Mouse (Mus musculus) cerebellum, postnatal 36 days (tissue): ENCODE measurements at regions not wholly inside any gene's neighbourhood (a gene's known extent, or its start where the extent isn't known, plus 50 kb on each side); places are given as distances from the start of the nearest gene placed in this dataset.
"Not testable (repeated sequence)": the region's sequence is repeated elsewhere in the genome, so short reads cannot be mapped to it uniquely, and the experiment has no call there.

Experiments used
- DNase-seq, 2 experiments: peaks; one replicate each; pipeline ENCODE4 v3.0.0; 2021 to 2022; ENCODE audit warnings: mixed read lengths in 2 of 2

DNA sequence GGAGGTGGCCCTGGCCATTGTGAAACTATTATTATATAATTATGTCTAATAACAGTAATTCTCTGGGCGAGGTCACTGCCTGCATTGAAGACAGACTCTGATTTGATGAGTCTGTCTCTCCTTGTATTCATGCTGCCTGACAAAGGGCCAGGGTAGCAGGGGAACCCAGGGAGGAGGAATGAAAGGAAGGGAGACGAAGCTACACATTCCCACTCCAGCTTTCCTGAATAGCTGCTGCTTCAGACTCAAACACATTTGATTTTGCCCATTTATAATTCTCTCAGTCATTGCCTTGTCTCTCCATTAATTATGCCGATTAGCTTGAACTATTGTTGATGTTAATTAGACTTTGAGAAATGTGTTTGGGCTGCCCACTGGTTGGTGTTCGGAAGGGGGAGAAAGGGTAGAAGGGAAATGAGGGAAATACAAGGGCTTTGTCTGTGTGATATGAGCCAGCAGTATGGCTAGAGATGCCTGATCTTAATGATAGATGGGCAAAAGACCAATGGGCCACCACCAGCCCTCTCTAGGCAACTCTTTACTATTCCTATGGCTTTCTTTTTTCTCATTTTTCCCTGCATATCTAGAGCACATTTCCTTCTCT, 881.8 kb downstream of the Gm9195 start:
- DNase-seq = no peak

DNA sequence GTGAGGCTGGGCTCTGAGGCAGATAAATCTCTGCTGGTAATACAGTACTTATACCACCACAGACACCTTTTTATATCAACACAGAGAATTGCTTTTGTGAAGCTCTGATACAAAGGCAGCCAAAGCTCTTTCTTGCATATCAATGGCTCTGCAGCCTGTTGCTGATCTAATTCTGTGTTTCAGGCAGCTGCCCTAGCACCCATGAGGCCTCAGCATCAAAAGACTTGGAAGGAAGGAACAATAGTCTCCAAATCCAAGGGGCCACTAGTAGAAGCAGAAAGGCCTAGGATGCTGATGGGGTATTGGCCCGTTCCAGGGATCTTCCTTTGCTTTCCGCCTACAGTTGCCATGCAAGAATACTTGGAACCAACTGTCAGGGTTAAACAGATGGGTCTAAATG, 887.9 kb downstream of the Gm9195 start:
- no peak for DNase-seq

DNA sequence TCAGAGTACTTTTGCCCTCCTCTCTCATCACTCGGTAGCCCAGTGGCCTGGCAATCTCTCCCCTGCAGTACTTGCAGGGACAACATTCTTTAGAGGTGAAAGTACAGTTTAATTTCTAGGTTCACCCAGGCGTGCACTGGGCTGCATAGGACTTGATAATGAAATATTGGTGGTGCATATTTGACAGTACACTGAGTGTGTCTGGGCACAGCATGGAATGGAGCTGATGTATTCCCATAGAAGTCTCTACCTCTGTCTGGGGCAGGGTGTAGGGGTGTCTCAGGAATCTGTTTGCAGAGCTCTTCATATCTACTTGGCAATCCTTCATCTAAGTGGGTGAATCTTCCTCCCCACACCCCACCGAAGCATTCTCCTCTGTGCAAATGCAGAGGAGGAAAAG, 893.8 kb downstream of the Gm9195 start:
- no peak for DNase-seq

- no peak for DNase-seq
Observed at GRCm38 (mm10) chr14:71588694-71589240, 902.9 kb downstream of the Gm9195 start.

GRCm38 (mm10) chr14:71588006-71588405, 903.6 kb downstream of the Gm9195 start:
- no peak for DNase-seq

DNA sequence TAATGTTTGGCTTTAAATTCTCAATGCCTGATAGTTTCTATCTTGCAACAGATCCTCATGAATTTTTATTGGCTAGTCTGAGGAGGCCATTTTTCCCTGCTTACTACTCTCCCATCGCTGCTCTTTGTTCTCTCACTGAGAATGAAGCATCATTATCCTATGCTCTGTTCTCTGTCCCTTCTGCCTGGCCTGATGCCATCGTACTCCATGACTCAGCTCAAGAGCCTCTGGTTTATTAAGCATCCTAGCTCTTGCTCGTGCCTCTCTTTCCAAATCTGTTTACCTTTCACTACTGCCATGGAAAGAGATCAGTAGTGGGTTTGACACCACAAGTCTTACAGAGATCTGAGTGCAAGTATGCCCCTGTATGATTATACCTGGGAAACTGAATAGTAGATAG, 926.8 kb downstream of the Gm9195 start:
- DNase-seq = no peak

DNA sequence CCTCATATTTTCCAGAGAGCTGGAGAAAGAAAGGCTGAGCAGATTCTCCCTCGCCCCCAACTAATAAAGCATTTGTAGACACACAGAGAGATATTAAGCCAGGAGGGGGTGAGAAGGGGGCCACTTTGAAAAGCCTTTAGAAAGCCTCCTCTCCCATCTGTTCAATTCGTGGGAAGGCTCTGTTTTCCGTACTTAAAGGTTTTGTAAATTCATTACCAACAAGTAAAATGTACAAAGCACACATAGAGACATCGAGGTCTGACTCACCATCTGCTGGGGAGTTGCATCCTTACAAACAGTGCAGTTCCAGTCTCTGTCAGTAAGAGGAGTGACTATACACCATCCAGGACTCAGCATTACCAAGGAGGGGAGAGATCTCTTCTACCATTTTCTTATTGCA, 929.7 kb downstream of the Gm9195 start:
- no peak for DNase-seq

- DNase-seq = not testable (repeated sequence)
Observed at GRCm38 (mm10) chr14:71554324-71554723, 937.3 kb downstream of the Gm9195 start.

DNA sequence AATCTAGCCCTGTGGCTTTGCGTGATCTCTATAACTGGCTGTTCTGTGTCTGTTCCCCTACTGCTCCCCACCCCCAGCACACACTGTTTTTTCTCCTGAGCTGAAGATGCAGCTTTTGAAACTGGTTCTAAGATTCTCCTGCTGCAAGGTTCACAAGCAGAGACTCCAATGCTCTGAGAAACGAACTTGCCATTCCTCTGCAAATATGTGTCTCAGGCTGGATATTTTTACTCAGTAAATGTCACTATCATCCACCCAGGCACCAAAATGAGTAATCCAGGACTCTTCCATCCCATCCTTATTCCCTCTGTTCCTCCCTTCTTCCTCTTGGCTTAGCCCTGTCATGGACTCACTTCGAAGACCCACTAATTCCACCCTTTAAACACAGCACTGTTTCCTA, 943.9 kb upstream of the Fam160b2 start:
- no peak for DNase-seq

DNA sequence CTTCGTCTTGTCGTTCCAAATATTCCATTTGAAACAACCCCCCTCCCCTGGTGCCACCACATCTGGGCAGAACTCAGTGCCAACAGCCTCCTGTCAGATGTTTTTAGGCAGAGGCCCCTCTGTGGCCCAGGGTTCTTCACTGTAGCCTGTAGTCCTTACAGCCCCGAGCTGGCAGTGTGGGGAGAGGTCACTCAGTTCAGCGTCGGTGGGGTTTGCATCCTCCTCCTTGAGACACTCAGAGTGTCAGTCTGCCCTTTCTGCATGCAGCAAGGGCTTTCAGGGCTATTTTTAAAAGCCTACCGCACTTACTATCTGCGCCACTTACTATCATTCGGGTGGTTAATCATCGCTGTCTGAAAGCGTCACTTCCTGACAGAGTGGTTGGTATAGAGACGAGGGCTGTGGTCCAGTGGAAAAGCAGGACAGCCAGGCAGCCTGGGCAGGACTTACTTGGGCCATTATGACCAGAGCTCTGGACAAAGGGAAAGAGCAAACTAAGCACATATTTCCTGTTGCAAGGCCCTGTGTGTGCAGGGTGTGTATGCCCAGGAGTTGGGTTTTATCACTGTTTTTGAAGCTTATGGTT, 932.5 kb upstream of the Fam160b2 start:
- DNase-seq = no peak

DNA sequence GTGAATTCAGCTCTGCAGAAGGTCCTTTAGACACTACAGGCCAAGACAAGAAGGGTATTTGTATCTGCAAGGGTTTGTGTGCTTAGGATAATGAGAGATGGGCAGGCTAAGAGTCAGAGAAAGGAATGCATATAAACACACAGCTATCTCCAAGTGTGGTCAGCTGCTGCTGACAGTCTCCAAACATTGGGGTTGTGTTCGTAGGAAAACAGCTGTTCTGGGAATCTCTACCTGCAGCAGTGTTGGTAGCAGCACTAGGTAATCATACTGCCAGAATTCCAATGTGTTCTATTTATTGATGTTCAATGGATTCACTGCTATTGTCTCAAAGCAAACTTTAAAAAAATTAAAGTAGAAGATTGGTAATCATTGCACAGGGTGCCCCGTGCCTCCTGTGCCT, 931.7 kb upstream of the Fam160b2 start:
- DNase-seq = no peak

DNA sequence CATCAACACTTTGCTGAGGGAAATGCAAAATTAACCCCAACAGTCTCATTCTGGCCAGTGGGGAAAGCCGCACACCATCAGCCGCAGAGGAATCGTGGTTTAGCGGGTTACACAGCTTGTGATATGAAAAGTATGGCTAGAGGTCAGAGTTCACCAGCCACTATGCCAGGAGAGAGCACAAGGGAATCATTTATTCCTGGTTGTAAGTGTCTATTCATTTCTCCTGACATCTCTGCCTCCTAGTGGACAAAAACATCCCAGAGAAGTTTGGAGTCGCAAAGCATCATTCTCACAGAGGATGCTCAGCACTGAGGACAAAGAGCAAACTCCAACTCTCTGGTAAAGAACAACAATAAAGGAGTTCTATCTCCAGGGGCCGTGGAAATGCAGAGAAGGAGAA, 930.8 kb upstream of the Fam160b2 start:
- DNase-seq = no peak

GRCm38 (mm10) chr14:71518541-71518940, 918.9 kb upstream of the Fam160b2 start:
- DNase-seq = peak; percentile 21 to 24

- DNase-seq = no peak
Observed at GRCm38 (mm10) chr14:71500851-71501250, 901.2 kb upstream of the Fam160b2 start.

GRCm38 (mm10) chr14:71491201-71491600, 891.6 kb upstream of the Fam160b2 start:
- DNase-seq = peak; percentile 4 to 10

DNA sequence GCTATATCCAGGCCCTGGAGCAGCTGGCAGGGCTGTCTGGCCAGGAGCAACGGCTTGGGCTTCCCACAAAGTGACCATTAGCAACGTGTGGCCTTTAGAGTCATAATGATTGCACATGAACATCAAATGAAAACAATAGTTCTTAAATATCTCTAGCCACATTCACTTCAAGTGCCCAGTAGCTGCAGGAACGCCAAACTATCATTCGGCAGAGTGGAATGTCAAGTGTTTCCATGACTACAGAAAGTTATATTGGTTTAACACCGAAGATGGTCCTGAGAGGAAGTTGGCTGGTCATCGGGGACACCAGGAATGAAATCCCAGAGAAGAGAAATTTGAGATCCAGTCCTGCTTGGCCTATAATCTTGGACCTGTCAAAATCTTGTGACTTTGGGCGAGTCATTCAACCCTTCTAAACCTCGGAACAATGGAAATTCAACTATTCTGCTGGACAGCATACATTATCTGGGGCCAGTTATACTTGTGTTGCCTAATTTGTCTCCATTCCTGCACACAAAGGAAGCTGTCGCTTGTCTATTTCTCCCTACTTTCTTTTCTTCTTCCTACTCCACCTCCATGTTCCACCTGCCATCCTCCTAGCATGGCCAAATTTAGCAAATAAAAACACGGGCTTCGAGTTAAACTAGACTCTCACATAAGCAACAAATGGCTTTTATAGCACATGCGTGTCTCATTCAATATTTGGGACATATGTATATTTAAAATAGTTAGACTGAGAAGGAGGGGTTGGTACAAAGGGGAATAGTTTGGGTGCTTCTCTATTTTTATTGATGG, 886.7 kb upstream of the Fam160b2 start:
- DNase-seq = no peak

- DNase-seq = no peak
Observed at GRCm38 (mm10) chr14:71475656-71476055, 876.0 kb upstream of the Fam160b2 start.

- DNase-seq = peak in 1 of 2 experiments; percentile 18
Observed at GRCm38 (mm10) chr14:71473907-71474306, 874.3 kb upstream of the Fam160b2 start.

DNA sequence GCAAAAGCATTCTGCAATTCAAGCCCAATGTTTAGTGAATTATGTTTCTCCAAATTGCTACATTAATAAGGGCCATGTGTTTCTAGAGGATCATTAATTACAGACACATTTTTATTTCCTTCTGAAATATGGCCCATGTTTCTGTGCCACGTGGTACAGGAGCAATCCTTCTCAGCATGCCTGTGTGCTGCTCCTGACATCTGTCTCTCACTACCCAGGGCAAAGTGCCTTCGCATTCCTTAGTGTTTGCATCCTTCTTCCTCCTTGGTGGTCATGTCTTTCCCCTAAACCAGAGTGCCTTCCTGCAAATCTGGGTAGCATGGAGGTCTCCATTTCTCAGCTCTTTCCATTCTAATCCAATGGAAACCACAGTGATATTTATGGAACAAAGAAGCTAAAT, 832.7 kb upstream of the Fam160b2 start:
- no peak for DNase-seq
